Mouse (Mus musculus) spleen, postnatal 36 days (tissue): ENCODE data around the gene Ptgr1.

ENCODE experiments used
- DNase-seq, 2 experiments: peaks; one replicate each; pipeline ENCODE4 v3.0.0; 2022; ENCODE audit warnings: low spot score in 2 of 2, mixed read lengths in 1 of 2

Ptgr1 gene

DNA sequence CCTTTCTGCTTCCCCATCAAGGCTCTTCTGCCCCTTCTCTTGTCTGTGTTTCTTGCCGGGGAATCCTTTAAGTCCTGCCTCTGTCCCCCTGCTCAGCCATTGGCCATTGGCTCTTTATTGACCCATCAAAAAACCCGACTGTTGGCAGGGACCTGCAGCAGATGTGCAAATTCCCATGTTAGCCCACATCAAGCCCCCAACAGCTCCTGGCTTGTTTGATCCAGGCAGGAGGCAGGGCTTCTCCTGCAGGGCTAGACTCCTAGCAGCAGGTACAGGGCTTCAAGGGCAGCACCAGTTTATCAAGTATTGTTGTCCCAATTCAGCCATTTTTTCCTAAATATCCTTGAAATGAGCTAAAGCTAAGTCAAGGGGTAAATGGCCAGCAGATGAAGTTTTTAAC, 60.8 kb downstream of the Ptgr1 start:
- no peak for DNase-seq

DNA sequence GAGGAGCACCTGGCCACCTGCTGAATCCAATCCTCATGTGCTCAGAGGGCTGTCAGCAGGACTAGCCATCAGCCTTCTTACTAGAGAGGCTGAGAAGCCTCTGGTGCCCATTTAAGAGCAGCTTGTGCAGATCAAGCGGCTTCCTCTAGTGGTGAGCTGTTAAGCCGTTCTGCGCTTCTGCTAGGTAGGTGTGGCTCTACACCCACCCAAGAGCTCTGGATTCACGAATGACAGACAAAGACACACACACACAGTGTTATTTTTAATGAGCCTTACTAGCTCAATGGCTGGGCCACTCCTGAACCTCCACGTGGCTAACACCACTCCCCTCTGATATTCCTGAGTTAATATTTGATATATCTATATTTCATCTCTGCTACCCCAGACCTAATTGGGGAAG, 61.3 kb downstream of the Ptgr1 start:
- DNase-seq: no peak

DNA sequence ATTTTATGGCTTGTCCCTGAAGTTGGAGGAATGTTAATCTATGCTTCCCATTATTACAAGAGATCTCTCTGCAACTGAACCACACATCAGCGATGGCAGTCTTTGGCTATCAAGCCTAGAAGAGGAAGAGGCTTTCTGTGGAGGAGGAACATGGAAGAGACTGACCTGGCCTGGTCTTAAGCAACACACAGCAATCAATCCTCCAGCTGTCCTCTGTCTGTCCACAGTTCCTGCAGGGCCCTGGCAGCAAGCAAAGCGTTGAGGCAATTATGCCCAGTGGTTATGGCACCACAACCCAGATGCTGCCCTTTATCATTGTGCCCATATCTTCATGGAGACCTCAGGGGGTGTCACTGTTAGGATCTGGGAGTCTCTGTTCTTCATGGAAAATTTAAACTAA, 63.0 kb downstream of the Ptgr1 start:
- no peak for DNase-seq
